Mouse (Mus musculus) embryonic stem cell, embryonic (primary cell): Measurements from ENCODE around the gene Nle1.

Experiments used
- CTCF ChIA-PET, 4 experiments: fragments of 300-600 bp in 2 of 4; fragments of 350-600 bp in 2 of 4; sonication (Branson Sonifier 250); formaldehyde crosslinking; loops; one replicate each; lab custom pipeline; 2022; ENCODE audit warnings: inconsistent platforms in 2 of 4; lab: Charles Lee
- POLR2A ChIA-PET, 4 experiments: fragments of 300-600 bp in 2 of 4; fragments of 350-600 bp in 2 of 4; sonication (Branson Sonifier 250); formaldehyde crosslinking; loops; one replicate each; lab custom pipeline; 2022; ENCODE audit warnings: antibody characterized with exemption in 4 of 4, inconsistent platforms in 1 of 4; lab: Charles Lee

Gene Nle1

DNA sequence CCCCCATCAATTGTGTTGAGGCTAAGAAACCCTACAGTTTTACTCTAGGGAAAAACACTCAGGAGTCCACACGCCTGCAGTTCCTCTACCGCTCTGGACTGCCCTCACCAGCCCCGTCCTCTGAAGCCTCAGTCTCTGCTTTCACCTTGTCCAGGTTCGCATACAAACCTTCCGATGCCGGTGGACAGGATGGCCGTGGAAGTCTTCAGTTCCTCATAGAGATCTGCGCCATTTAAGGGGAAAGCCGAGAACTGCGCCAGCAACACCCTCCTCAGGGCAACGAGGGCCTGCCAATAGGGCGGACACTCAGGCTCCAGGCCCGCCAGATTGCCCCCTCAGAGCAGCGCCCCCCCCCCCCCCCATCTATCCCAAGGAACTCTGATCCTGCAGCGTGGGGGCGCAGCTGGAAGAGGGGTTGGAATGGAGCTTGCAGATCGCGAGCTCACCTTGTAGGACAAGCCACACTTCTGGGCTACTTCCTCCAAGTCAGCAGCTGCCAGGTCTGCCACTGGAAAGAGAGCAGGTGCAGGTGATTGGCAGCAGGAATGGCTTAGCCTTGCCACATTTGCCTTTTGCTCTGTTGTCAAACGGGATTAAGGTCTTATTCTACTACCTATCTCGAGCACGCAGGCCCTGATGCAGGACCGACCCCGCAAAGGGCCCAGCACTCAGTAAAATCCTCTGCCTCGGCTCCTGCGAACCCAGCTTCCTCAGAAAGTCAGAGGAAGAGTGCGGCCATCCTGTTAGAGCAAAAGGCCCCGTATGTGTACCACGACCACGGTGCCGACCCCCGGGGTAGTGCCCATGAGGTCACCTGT lies 18.5 kb downstream of the Nle1 start:
- ChIA-PET POLR2A (interaction anchor here (0.5 to 4.1 kb wide), 35 partner anchors 8 to 583 kb away, joined by 3 to 27 read pairs (median 4); partner anchors contain the start of genes Cct6b (in 2 of the 4), Zfp830 (in 2 of the 4), Nle1 (in 1 of the 4) and Rffl (in 1 of the 4)), CTCF (interaction anchor here (0.5 to 3.4 kb wide), 45 partner anchors 8 to 654 kb away, joined by 3 to 51 read pairs (median 5); partner anchors contain the start of genes Rffl (in 2 of the 4), Cct6b (in 1 of the 4), Unc45b (in 1 of the 4) and Zfp830 (in 1 of the 4))

DNA sequence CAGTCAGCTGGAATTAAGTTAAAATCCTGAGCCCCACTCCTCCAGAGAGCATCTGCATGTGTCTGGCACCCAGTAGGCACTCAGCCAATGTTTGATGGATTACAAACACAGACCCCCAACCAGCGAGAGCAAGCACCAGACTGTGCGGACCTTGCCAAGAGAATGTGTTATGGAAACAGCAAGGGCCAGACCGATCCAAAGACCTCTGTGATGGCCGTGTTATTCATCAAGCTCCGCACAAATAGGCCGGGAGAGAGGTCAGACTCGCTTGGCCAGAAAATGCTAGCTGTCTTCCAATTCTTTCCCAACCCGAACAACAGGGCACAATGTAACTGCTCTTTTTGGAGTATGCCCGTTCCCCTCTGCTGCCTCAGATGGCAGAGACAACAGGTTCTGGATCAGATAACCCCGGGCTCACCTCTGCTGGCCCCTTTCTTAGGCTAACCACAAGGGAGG lies 19.7 kb downstream of the Nle1 start:
- CTCF ChIA-PET: interaction anchor here (0.6 to 3.4 kb wide), 10 partner anchors 13 to 489 kb away, joined by 3 to 51 read pairs (median 4); no protein-coding TSS in a partner anchor
- POLR2A ChIA-PET: interaction anchor here in 2 of 4 experiments (0.7 to 4.1 kb wide), 9 partner anchors 11 to 127 kb away, joined by 3 to 27 read pairs (median 4); partner anchors contain the start of genes Cct6b (in 1 of the 2), Rffl (in 1 of the 2) and Zfp830 (in 1 of the 2)

DNA sequence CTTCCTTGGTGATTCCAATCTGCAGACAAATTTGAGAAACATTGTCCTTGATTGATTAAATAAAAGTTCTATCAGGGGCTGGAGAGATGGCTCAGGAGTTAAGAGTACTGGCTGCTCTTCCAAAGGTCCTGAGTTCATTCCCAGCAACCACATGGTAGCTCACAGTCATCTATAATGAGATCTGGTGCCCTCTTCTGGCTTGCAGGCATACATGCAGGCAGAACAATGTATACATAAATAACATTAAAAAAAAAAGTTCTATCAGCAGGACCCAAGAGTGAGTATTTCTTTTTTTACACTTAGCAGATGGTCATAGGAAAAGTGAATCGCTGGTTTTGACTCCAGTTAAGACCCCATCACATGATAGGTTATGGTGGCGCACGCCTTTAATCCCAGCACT lies 21.7 kb downstream of the Nle1 start:
- POLR2A ChIA-PET: interaction anchor here (0.6 to 4.1 kb wide), 21 partner anchors 11 to 412 kb away, joined by 3 to 27 read pairs (median 4); partner anchors contain the start of genes Cct6b (in 1 of the 4) and Zfp830 (in 1 of the 4)
- CTCF ChIA-PET: interaction anchor here (0.6 to 1.9 kb wide), 46 partner anchors 8 to 1733 kb away, joined by 3 to 48 read pairs (median 4); partner anchors contain the start of genes Cct6b (in 1 of the 4), Rffl (in 1 of the 4) and Zfp830 (in 1 of the 4)

DNA sequence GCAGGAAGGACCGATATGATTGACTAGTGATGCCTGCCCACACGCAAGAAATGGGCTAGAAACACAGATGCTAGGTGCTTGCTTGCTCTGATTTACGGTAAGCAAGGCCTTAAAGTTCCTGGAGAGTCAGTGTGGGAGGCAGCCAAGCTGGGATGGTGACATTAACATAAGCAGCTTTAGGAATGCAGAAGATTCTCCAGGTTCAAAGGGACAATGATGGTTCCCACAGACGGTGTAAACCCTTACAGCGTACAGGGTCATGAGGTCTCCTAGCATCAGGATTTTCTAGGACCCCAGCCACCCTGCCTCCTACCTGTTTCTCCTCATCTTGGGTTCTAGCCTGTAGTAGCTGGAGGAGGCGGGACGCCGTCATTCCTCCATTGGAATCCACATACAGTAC lies 25.0 kb downstream of the Nle1 start:
- POLR2A ChIA-PET: interaction anchor here in 3 of 4 experiments (0.6 to 3.0 kb wide), 23 partner anchors 8 to 119 kb away, joined by 3 to 17 read pairs (median 4); partner anchors contain the start of genes Rffl (in 2 of the 3), Cct6b (in 1 of the 3) and Zfp830 (in 1 of the 3)
- CTCF ChIA-PET: interaction anchor here in 3 of 4 experiments (0.6 to 1.8 kb wide), 6 partner anchors 17 to 64 kb away, joined by 3 to 7 read pairs (median 3); no protein-coding TSS in a partner anchor

GRCm38 (mm10) chr11:82877726-82878344 lies 30.4 kb downstream of the Nle1 start:
- POLR2A ChIA-PET: interaction anchor here in 2 of 4 experiments (0.9 to 1.9 kb wide), 2 partner anchors 50 to 59 kb away, joined by 3 to 7 read pairs; no protein-coding TSS in a partner anchor
- CTCF ChIA-PET: interaction anchor here in 1 of 4 experiments (1.3 kb wide), 1 partner anchor 59 kb away, joined by 4 read pairs; no protein-coding TSS in a partner anchor

GRCm38 (mm10) chr11:82875631-82876030 lies 32.6 kb downstream of the Nle1 start:
- ChIA-PET CTCF (interaction anchor here (0.5 to 2.4 kb wide), 11 partner anchors 11 to 601 kb away, joined by 3 to 11 read pairs (median 4); partner anchors contain the start of genes Nle1 (in 1 of the 4) and Rad51d (in 1 of the 4)), POLR2A (interaction anchor here in 3 of 4 experiments (0.6 to 2.8 kb wide), 28 partner anchors 8 to 184 kb away, joined by 3 to 22 read pairs (median 4); partner anchors contain the start of genes Rad51d (in 2 of the 3), Cct6b (in 1 of the 3) and Zfp830 (in 1 of the 3))

- CTCF ChIA-PET: interaction anchor here in 3 of 4 experiments (0.6 to 2.4 kb wide), 7 partner anchors 11 to 542 kb away, joined by 3 to 11 read pairs (median 4); partner anchors contain the start of genes Nle1 (in 1 of the 3) and Rad51d (in 1 of the 3)
- POLR2A ChIA-PET: interaction anchor here in 3 of 4 experiments (0.6 to 2.8 kb wide), 22 partner anchors 8 to 240 kb away, joined by 3 to 22 read pairs (median 3); partner anchors contain the start of genes Cct6b (in 1 of the 3), Rad51d (in 1 of the 3) and Zfp830 (in 1 of the 3)
Measured at GRCm38 (mm10) chr11:82874924-82875323, 33.3 kb downstream of the Nle1 start.

GRCm38 (mm10) chr11:82871031-82871446 lies 37.2 kb downstream of the Nle1 start, which contains the start of gene Rffl:
Rffl (minus strand) TSS chr11:82871210.
- ChIA-PET POLR2A (interaction anchor here in 3 of 4 experiments (0.6 to 7.4 kb wide), 32 partner anchors 10 to 129 kb away, joined by 3 to 66 read pairs (median 5); partner anchors contain the start of genes Cct6b (in 3 of the 3), Zfp830 (in 3 of the 3) and Rad51d (in 1 of the 3)), CTCF (interaction anchor here (0.6 to 2.5 kb wide), 20 partner anchors 11 to 554 kb away, joined by 3 to 19 read pairs (median 4); partner anchors contain the start of gene Nle1 (in 1 of the 4))

DNA sequence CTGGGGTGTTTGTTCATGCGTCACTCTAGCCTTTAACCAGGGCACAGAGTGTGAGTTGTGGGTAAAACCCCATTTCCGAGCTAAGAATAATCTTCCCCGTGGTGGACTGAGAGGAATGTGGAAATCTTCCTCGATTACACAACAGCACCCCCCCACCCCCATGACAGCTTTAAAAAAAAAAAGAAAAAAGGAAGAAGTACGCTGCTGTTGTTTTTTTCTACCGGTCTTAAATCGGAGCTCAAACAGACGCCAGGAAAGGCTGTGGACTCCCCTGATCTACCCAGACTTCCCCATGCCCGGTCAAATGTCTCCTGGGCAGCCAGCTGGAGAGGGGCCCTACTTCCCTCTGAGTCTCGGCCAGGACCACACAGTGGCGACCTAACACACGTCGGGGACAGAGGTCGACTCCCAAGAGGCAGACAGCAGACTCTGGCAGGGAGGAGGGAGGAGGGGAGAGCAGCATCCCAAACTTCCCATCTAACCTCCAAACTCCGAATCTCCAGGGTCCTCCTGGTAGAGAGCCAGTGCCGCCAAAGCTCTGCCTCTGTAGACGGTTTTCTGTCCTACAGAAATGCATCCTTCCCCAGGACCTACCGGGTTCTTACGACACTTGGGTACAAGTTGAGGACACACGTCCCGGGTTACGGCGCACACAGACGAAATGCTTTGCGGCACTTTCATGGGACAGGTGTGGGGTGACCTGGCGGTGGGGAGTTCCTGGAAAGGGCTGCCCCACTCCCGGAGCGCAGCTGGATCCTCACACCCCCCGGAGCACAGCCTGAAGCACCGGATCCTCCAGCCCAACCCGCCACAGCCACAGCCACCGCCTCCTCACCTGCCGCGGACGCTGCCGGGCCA lies 37.8 kb downstream of the Nle1 start:
- ChIA-PET POLR2A (interaction anchor here in 3 of 4 experiments (0.6 to 7.4 kb wide), 42 partner anchors 9 to 851 kb away, joined by 3 to 66 read pairs (median 5); partner anchors contain the start of genes Cct6b (in 2 of the 3), Zfp830 (in 2 of the 3), Ap2b1 (in 1 of the 3) and Rad51d (in 1 of the 3)), CTCF (interaction anchor here (0.6 to 2.5 kb wide), 17 partner anchors 9 to 432 kb away, joined by 3 to 19 read pairs (median 4); no protein-coding TSS in a partner anchor)

- POLR2A ChIA-PET: interaction anchor here in 3 of 4 experiments (0.6 to 7.4 kb wide), 34 partner anchors 8 to 128 kb away, joined by 3 to 66 read pairs (median 5); partner anchors contain the start of genes Cct6b (in 2 of the 3) and Zfp830 (in 2 of the 3)
- CTCF ChIA-PET: interaction anchor here in 3 of 4 experiments (0.6 to 2.5 kb wide), 10 partner anchors 17 to 432 kb away, joined by 3 to 19 read pairs (median 5); no protein-coding TSS in a partner anchor
Measured at GRCm38 (mm10) chr11:82869506-82870172, 38.6 kb downstream of the Nle1 start.

DNA sequence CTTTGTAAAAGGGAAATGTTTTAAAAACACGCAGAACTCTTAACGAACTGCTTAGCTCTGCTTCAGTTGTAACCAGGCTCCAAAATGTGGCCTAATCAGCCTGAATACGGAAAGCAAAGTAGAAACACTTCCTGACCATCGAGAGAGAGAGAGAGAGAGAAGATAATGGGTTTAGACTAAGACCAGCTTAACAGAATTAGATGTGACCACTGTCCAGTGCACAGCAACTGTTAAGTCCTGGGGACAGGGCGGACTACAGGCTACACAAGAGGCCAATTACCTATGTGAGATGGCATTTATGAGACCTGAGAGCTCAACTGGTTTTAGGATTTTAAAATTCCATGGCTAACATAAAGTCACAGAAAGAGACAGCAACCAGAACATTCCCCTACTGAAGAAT lies 40.3 kb downstream of the Nle1 start:
- CTCF ChIA-PET: interaction anchor here in 2 of 4 experiments (0.5 to 1.6 kb wide), 5 partner anchors 18 to 651 kb away, joined by 3 to 4 read pairs (median 4); no protein-coding TSS in a partner anchor
- POLR2A ChIA-PET: interaction anchor here in 2 of 4 experiments (0.8 to 7.4 kb wide), 13 partner anchors 8 to 61 kb away, joined by 3 to 66 read pairs (median 5); no protein-coding TSS in a partner anchor

- CTCF ChIA-PET: interaction anchor here (0.5 to 1.6 kb wide), 10 partner anchors 10 to 650 kb away, joined by 3 to 5 read pairs (median 4); no protein-coding TSS in a partner anchor
- POLR2A ChIA-PET: interaction anchor here in 3 of 4 experiments (0.7 to 7.4 kb wide), 23 partner anchors 8 to 48 kb away, joined by 3 to 66 read pairs (median 5); no protein-coding TSS in a partner anchor
Measured at GRCm38 (mm10) chr11:82866850-82867564, 41.2 kb downstream of the Nle1 start.

DNA sequence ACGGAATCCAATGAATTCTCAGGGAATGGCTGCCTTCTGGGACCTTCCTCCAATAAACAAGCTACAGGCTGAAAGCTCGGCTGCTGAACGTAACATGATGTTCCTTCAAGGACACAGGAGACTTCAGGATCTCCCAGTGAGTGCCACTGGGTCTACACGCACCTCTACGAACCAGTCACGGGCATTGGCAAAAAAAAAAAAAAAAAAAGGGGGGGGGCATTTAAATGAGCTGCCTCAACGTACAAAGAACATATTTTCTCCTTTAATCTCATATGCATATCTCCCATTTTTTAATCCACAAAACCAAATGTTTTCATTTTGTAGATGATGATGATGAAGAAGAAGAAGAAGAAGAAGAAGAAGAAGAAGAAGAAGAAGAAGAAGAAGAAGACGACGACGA lies 42.3 kb downstream of the Nle1 start:
- POLR2A ChIA-PET: interaction anchor here (0.6 to 7.4 kb wide), 20 partner anchors 8 to 755 kb away, joined by 3 to 66 read pairs (median 6); no protein-coding TSS in a partner anchor
- CTCF ChIA-PET: interaction anchor here (0.6 to 1.6 kb wide), 8 partner anchors 10 to 599 kb away, joined by 3 to 5 read pairs (median 3); no protein-coding TSS in a partner anchor

DNA sequence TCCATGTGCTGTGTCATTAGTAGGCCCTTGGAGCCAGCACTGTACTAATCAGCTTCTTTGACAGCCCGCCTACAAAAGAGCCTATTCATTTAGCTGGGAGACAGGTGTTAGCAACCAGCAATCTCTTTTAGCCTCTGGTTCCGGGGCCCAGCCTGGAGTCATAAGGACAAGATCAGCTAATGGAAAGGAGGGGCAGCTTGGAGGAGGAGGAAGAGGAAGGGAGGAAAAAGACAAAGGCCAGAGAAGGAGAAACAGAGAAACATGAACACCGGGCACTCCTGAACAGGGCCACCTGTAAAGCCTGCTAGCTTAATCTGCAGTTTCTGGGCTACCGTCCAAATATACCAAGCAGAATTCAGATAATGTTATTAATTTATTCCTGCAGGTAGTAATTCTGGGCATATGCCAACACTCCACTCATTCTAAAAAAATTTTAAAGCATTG lies 44.7 kb downstream of the Nle1 start:
- ChIA-PET CTCF (no interaction called here), POLR2A (interaction anchor here in 1 of 4 experiments (1.2 to 1.4 kb wide), 2 partner anchors 13 to 36 kb away, joined by 3 to 4 read pairs; no protein-coding TSS in a partner anchor)
